Mouse (Mus musculus) cerebellum, adult 2 months (tissue): ENCODE measurements around the gene Gab1. TPM values are rescaled to one million over a fixed set of nuclear protein-coding genes. Genes with fewer than 3 reads are reported as not detected.

Source experiments
- DNase-seq, 2 experiments: peaks; one replicate each; pipeline ENCODE4 v3.0.0; 2021
- H3K27ac ChIP-seq: fragments of 200-500 bp; 2 replicates; pipeline ENCODE4 v1.5.1; 2012; ENCODE audit warnings: low read length, control low read depth, inconsistent platforms; ENCODE audit not compliant: insufficient read depth
- H3K27me3 ChIP-seq: fragments of 200-500 bp; 2 replicates; pipeline ENCODE4 v1.6.1; 2012; ENCODE audit warnings: inconsistent platforms, mild to moderate bottlenecking, low read length, moderate library complexity; ENCODE audit not compliant: control insufficient read depth, insufficient read depth
- H3K4me1 ChIP-seq: fragments of 200-500 bp; 2 replicates; pipeline ENCODE4 v1.6.1; 2011; ENCODE audit warnings: low read length; ENCODE audit not compliant: control insufficient read depth, insufficient read depth
- H3K4me3 ChIP-seq: fragments of 200-500 bp; replicated peaks from 2 replicates; pipeline ENCODE3; 2011; ENCODE audit warnings: mild to moderate bottlenecking, low read depth, low read length, control low read depth; ENCODE audit not compliant: insufficient read depth
- CTCF ChIP-seq: fragments of 200-500 bp; IDR thresholded peaks from 2 replicates; pipeline ENCODE4 v1.5.1; 2011; ENCODE audit warnings: low read depth, mild to moderate bottlenecking, control low read depth, low read length, moderate library complexity, borderline replicate concordance; ENCODE audit not compliant: insufficient read depth
- POLR2A ChIP-seq: fragments of 200-500 bp; IDR thresholded peaks from 2 replicates; pipeline ENCODE4 v1.6.1; 2011; ENCODE audit warnings: low read length, control low read depth, borderline replicate concordance; ENCODE audit not compliant: insufficient read depth
- WGBS: fragments of 180-500 bp; shearing (Covaris S2); methylation state at CpG from one replicate; pipeline ENCODE4 v1.1.7; 2018; 5-methylcytosine and 5-hydroxymethylcytosine counted together
- polyA plus RNA-seq: library from polyadenylated mRNA; depleted of rRNA; stranded (reverse); fragments of >200 nt; gene quantifications from 2 replicates; pipeline ENCODE4 v1.2.3, GENCODE M21; 2012

Gab1 gene
- polyA plus RNA-seq, 1 experiment, result 34.0 TPM

DNA sequence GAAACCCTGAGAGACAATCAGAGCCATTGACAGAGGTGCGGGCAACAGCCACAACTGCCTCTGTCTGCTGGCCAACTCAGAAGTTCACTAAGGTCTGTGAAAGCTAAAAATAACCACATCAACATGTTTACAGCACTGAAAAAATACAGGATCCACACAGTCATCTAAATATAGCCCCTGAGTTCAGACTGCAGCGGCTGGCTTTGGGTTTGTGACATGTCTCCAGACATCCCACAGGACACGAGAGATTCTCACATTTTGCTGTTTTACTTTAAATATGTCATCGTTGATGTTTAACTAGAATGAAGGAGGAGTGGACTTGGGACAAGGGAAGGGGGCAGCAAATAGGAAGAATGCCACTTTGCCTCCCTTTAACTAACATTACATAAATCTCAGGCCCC lies 68.7 kb downstream of the Gab1 start:
- H3K27ac ChIP-seq, result no peak overlapping the region
- TF ChIP-seq POLR2A, result no peak
- TF ChIP-seq CTCF, result no peak
- H3K4me3 ChIP-seq, result no peak overlapping the region
- 64% methylated on average over 4 of the region's 4 CpGs for WGBS
- no peaks in the 10 kb centered on the region; the same call in 1 of the 2 replicates for H3K4me1 ChIP-seq
- no peak for DNase-seq
- no peaks in the 10 kb centered on the region for H3K27me3 ChIP-seq

DNA sequence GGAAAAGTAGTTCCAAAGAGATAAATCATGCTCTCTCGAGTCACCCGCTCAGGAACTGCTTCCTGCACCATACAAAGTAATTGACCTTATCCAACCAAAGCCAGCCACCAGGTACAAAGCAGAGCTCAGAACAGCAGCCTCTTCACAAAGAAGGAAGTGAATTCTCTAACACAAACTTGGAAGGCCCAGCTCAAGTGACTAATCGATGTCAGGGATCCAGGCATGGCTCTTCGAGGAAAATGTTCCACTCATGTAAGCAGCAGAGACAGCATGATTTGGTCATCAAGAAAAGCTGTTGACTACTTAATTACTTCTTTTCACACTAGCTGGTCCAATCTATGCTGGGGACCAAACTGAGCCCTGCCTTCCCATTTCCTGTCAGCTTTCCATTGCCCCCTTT lies 69.4 kb downstream of the Gab1 start:
- no peak overlapping the region for H3K4me3 ChIP-seq
- TF ChIP-seq CTCF, result no peak
- no peak for TF ChIP-seq POLR2A
- H3K4me1 ChIP-seq, result no peaks in the 10 kb centered on the region; the same call in 1 of the 2 replicates
- no peak overlapping the region for H3K27ac ChIP-seq
- no peaks in the 10 kb centered on the region for H3K27me3 ChIP-seq
- DNase-seq, result no peak
- 78% methylated on average over 4 of the region's 4 CpGs for WGBS

DNA sequence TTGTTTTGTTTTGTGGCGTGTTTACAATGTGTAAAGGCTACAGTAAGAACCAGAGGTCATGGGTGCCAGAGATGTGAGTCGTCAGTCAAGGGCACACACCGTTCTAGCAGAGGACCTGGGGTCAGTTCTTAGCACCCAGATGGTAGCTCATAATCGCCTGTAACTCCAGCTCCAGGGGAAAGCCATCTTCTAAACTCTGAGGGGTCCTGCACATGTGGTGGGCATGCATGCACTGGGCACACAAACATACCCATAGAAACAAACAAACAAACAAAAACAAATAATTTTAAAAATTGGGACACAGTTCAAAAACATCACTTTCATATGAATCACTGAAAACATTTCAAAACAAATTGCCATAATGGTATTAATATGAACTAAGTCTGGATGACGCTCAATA lies 69.9 kb downstream of the Gab1 start:
- no peaks in the 10 kb centered on the region for H3K27me3 ChIP-seq
- H3K4me3 ChIP-seq, result no peak overlapping the region
- TF ChIP-seq CTCF (no peak), POLR2A (no peak)
- no peak overlapping the region for H3K27ac ChIP-seq
- H3K4me1 ChIP-seq, result no peaks in the 10 kb centered on the region; the same call in 1 of the 2 replicates
- WGBS, result 94% methylated on average over 5 of the region's 5 CpGs
- no peak for DNase-seq

DNA sequence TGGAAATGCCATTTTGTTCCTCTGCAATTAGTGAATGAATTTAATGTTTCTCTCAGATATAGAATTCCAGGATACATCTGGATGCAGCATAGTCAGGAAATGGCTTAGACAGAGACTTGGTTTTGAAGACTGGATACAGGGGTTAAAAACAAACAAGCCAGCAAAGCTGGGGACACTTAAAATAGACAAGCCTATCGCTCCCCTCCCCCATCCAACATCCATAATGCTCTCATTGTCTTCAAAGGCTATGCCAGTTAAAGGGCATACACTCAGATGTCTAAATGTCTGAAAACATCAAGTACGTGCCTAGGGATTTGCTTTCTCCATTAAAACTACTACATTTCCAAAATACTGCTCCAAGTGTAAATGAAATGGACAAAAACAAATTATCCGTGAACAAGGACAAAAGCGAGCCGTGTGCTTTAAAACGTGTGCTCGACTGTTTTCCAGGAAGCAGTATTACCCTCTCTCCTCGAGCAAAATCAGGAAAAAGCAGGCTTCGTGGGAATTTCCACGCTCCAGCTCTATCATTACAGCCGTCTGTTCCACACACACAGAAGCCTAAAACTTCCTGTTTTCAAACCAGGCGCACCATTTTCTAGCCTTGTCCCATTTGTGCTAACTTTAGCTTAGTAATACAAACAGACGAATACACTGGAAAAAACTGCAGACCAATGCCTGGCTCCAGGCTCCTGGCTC lies 72.4 kb downstream of the Gab1 start:
- Histone ChIP-seq H3K27ac (peak overlapping the region; percentile 28; the same call in 1 of the 2 replicates), H3K4me1 (no peaks in the 10 kb centered on the region; the same call in none of the 2 replicates), H3K4me3 (no peak overlapping the region), H3K27me3 (no peaks in the 10 kb centered on the region)
- TF ChIP-seq CTCF, result no peak
- TF ChIP-seq POLR2A, result no peak
- WGBS, result 55% methylated on average over 13 of the region's 13 CpGs
- no peak for DNase-seq

DNA sequence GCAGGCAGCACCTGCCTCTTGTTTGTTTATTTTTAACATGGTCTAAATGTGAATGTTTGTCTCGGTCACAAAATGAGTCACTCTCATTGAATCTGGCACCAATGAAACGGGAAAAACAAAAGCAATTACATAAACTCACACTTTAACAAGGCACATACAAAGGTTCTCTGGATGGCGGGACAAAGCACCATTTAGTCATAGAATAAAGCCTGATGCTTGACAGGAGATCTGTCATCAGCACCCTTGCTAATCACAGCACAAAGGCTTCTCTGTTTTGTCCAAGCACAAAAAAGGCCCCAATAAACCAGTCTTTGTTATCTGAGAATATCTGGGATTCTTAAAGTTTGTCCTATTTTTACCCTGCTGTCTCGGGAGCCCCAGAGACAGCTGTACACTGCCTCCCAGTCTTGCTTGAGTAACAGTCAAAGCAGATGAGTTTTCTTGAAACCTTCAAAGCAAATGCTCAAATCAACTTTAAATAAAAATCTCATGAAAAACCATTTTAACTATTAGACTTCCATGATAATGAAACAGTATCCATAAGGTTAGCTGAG lies 76.2 kb downstream of the Gab1 start:
- Histone ChIP-seq H3K4me3 (no peak overlapping the region), H3K27ac (no peak overlapping the region; the same call in 1 of the 2 replicates), H3K4me1 (no peaks in the 10 kb centered on the region; the same call in none of the 2 replicates), H3K27me3 (no peaks in the 10 kb centered on the region)
- DNase-seq, result peak in 1 of 2 experiments; percentile 28
- 55% methylated on average over 4 of the region's 4 CpGs for WGBS
- TF ChIP-seq CTCF (no peak), POLR2A (no peak)

DNA sequence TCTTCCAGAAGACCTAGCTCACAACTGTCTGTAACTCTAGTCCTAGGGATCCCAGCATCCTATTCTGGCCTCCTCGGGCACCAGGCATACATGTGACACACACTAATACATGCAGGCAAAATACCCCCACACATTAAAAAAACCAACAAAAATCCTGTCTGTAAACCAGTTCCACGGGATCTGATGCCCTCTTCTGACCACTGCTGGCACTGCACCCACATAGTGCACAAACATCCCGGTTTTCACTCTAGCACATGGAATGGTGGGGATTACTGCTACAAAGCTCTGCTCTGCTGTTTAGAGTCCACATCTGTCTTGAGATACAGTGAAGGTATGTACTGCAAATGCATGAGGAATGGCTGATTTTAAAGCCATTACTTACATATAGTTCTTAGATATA lies 81.5 kb downstream of the Gab1 start:
- Histone ChIP-seq H3K4me3 (no peak overlapping the region), H3K27me3 (no peaks in the 10 kb centered on the region), H3K27ac (no peak overlapping the region), H3K4me1 (peaks cover 2% of the 10 kb centered on the region; the same call in 1 of the 2 replicates)
- no peak for DNase-seq
- WGBS, result 94% methylated on average over 3 of the region's 3 CpGs
- no peak for TF ChIP-seq CTCF
- TF ChIP-seq POLR2A, result no peak

DNA sequence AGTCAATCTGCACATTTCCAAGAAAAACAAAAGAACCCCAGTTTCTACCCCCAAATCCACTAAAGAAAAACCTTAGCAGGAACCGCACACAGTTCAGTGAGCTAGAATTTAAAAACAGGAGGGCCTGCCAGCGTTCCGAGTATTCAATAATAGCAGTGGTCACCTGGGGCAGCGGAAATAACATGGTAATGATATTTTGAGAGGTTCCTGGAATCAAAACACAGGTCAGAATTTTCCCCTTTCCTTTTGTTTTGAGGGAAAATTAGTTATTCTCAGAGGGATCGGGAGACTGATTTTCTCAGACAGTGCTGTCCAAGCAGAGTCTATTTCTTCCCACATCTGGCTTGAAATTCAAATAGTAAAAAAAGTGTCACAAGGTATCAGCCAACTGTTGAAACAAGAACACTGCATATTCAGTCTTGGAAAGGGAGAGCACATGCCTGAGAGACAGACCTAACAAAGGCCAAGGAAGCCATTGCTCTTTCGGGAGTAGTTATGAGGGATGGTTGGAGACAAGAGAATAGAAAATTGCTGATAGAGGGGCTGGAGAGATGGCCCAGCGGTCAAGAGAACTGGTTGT lies 82.0 kb downstream of the Gab1 start:
- H3K4me3 ChIP-seq, result no peak overlapping the region
- no peak for DNase-seq
- no peak overlapping the region for H3K27ac ChIP-seq
- TF ChIP-seq POLR2A (no peak), CTCF (no peak)
- H3K27me3 ChIP-seq, result no peaks in the 10 kb centered on the region
- peaks cover 2% of the 10 kb centered on the region; the same call in 1 of the 2 replicates for H3K4me1 ChIP-seq
- 81% methylated on average over 7 of the region's 7 CpGs for WGBS

DNA sequence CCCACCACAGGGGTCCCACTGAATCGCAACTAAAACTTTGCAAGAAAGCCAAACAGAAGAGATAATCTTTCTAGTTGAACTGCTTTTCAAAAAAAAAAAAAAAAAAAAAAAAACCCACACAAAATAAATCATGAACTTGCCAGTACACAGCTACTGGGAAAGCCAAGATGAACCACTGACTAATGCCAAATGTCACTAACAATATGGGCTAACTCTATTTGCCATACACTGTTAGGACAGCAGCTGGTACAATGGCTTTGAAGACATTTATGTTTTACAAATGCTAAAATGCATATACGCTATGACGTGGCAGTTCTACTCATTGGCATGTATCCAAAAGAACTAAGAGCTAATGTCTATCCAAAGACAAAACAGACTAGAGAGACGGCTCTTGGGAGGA lies 84.2 kb downstream of the Gab1 start:
- Histone ChIP-seq H3K4me1 (0 out of 2 replicates have a peak, but pooled peaks cover 2% of the 10 kb centered on the region), H3K27me3 (no peaks in the 10 kb centered on the region), H3K4me3 (no peak overlapping the region), H3K27ac (no peak overlapping the region)
- TF ChIP-seq POLR2A, result no peak
- TF ChIP-seq CTCF, result no peak
- 61% methylated on average over 4 of the region's 4 CpGs for WGBS
- DNase-seq, result no peak
